ENCODE assay signal across 28 mouse cellular contexts in genomic region chr3:36905372-36905771, GRCm38 (mm10).
"Had no signal": no experiment of that assay in that cellular context is flagged by ENCODE, and none has a peak within 500 bp of the region (broad histone marks: within the 10 kb centered on the region; RNA-seq: fewer than 3 reads in every experiment).

No protein-coding gene starts in this region.

- ATAC-seq: lung, postnatal 0 days; midbrain, embryonic 13.5 days; midbrain, embryonic 15.5 days; midbrain, embryonic 16.5 days had no signal

- H3K27me3 ChIP-seq: limb, embryonic 12.5 days; limb, embryonic 13.5 days; limb, embryonic 15.5 days; liver, embryonic 15.5 days; lung, embryonic 15.5 days; megakaryocyte, embryonic 14.5 days; midbrain, embryonic 12.5 days; midbrain, embryonic 13.5 days; midbrain, embryonic 15.5 days; neural tube, embryonic 12.5 days had no signal

- H3K4me3 ChIP-seq: left cerebral cortex, adult 2 months; limb, embryonic 10.5 days; limb, embryonic 12.5 days; limb, embryonic 13.5 days; limb, embryonic 15.5 days; liver, embryonic 15.5 days; lung, embryonic 15.5 days; megakaryocyte, embryonic 14.5 days; midbrain, embryonic 10.5 days; midbrain, embryonic 12.5 days; midbrain, embryonic 13.5 days; midbrain, embryonic 15.5 days; myocyte; neural tube, embryonic 12.5 days had no signal

- H3K9me3 ChIP-seq: limb, embryonic 10.5 days; limb, embryonic 12.5 days; limb, embryonic 13.5 days; limb, embryonic 15.5 days; liver, embryonic 15.5 days; lung, embryonic 15.5 days; megakaryocyte, embryonic 14.5 days; midbrain, embryonic 10.5 days; midbrain, embryonic 12.5 days; midbrain, embryonic 13.5 days; midbrain, embryonic 15.5 days; neural tube, embryonic 12.5 days had no signal

- H3K27ac ChIP-seq: left cerebral cortex, adult 2 months; limb, embryonic 10.5 days; limb, embryonic 12.5 days; limb, embryonic 13.5 days; limb, embryonic 15.5 days; liver, embryonic 15.5 days; lung, embryonic 15.5 days; macrophage; midbrain, embryonic 10.5 days; midbrain, embryonic 12.5 days; midbrain, embryonic 13.5 days; midbrain, embryonic 15.5 days; neural tube, embryonic 12.5 days had no signal

- DNase-seq: layer of hippocampus, postnatal 36 days; left cerebral cortex, postnatal 4 days; lung, adult 18-20 months; lung, adult 2 months; lung, embryonic 14.5 days; lung, postnatal 10 days; lung, postnatal 14 days; lung, postnatal 36 days; lung, postnatal 4 days; midbrain, embryonic 14.5 days had no signal

- H3K4me1 ChIP-seq: limb, embryonic 10.5 days; limb, embryonic 12.5 days; limb, embryonic 13.5 days; limb, embryonic 15.5 days; liver, embryonic 15.5 days; lung, embryonic 15.5 days; midbrain, embryonic 10.5 days; midbrain, embryonic 12.5 days; midbrain, embryonic 13.5 days; midbrain, embryonic 15.5 days; neural tube, embryonic 12.5 days had no signal

- H3K9ac ChIP-seq: limb, embryonic 12.5 days; limb, embryonic 13.5 days; limb, embryonic 15.5 days; liver, embryonic 15.5 days; lung, embryonic 14.5 days; lung, embryonic 15.5 days; midbrain, embryonic 12.5 days; midbrain, embryonic 13.5 days; midbrain, embryonic 15.5 days; neural tube, embryonic 12.5 days had no signal

- H3K4me2 ChIP-seq: limb, embryonic 12.5 days; limb, embryonic 13.5 days; limb, embryonic 15.5 days; liver, embryonic 15.5 days; lung, embryonic 14.5 days; lung, embryonic 15.5 days; midbrain, embryonic 11.5 days; midbrain, embryonic 12.5 days; midbrain, embryonic 13.5 days; midbrain, embryonic 15.5 days; neural tube, embryonic 12.5 days had no signal
